Mouse (Mus musculus) left cerebral cortex, adult 18-20 months (tissue): ENCODE data around the gene Ly6g5c. TPM values are rescaled to one million over a fixed set of nuclear protein-coding genes. Genes with fewer than 3 reads are reported as not detected.

Source experiments
- DNase-seq, 2 experiments: peaks; one replicate each; pipeline ENCODE4 v3.0.0; 2021 to 2022; ENCODE audit warnings: low spot score in 2 of 2, mixed read lengths in 1 of 2
- long read RNA-seq, 2 experiments: library from polyadenylated mRNA; stranded (forward); transcript quantifications; one replicate each; pipeline ENCODE4 v2.0.0; 2021
- total RNA-seq, 2 experiments: library from RNA; stranded (reverse); gene quantifications; 2 replicates each; pipeline ENCODE4 v1.2.3; 2021

Gene Ly6g5c
- not detected for total RNA-seq
- long read RNA-seq, experiment 1 = 0 reads
- long read RNA-seq, experiment 2 = 0 reads

GRCm38 (mm10) chr17:35108097-35108496 is at the start of gene Ly6g5c:
Gene Ly6g5c, plus strand, starts transcription at chr17:35108279.
- no peak for DNase-seq

- no peak for DNase-seq
Measured at GRCm38 (mm10) chr17:35058316-35058715, 49.8 kb upstream of the Ly6g5c start.

GRCm38 (mm10) chr17:35058911-35059892 is 48.9 kb upstream of the Ly6g5c start, which contains the start of gene Ddah2:
Gene Ddah2, plus strand, starts transcription at chr17:35059035.
- peak; percentile 59 to 60 for DNase-seq

GRCm38 (mm10) chr17:35060071-35060470 is 48.0 kb upstream of the Ly6g5c start:
- DNase-seq = no peak

GRCm38 (mm10) chr17:35060737-35061297 is 47.3 kb upstream of the Ly6g5c start:
- no peak for DNase-seq

GRCm38 (mm10) chr17:35061299-35061698 is 46.8 kb upstream of the Ly6g5c start:
- DNase-seq = no peak

GRCm38 (mm10) chr17:35063466-35063865 is 44.6 kb upstream of the Ly6g5c start:
- DNase-seq = no peak

GRCm38 (mm10) chr17:35064378-35064877 is 43.7 kb upstream of the Ly6g5c start:
- no peak for DNase-seq

GRCm38 (mm10) chr17:35064951-35065947 is 42.8 kb upstream of the Ly6g5c start, which contains the start of gene Ly6g6c:
Gene Ly6g6c, plus strand, starts transcription at chr17:35065388.
- no peak for DNase-seq

- no peak for DNase-seq
Measured at GRCm38 (mm10) chr17:35066084-35066483, 42.0 kb upstream of the Ly6g5c start, which contains the start of gene Mpig6b. Gene Mpig6b, minus strand, starts transcription at chr17:35066184.

GRCm38 (mm10) chr17:35068213-35068914 is 39.7 kb upstream of the Ly6g5c start:
- peak in 1 of 2 experiments; percentile 41 for DNase-seq

- DNase-seq = no peak
Measured at GRCm38 (mm10) chr17:35070556-35071229, 37.4 kb upstream of the Ly6g5c start.

GRCm38 (mm10) chr17:35071454-35071853 is 36.6 kb upstream of the Ly6g5c start:
- no peak for DNase-seq

- DNase-seq = no peak
Measured at GRCm38 (mm10) chr17:35074097-35074496, 34.0 kb upstream of the Ly6g5c start.

GRCm38 (mm10) chr17:35076507-35077176 is 31.4 kb upstream of the Ly6g5c start, which contains the start of gene Ly6g6e:
Gene Ly6g6e, plus strand, starts transcription at chr17:35076902.
- no peak for DNase-seq

- no peak for DNase-seq
Measured at GRCm38 (mm10) chr17:35077285-35077684, 30.8 kb upstream of the Ly6g5c start.

- no peak for DNase-seq
Measured at GRCm38 (mm10) chr17:35077786-35078233, 30.3 kb upstream of the Ly6g5c start, which contains the start of gene Ly6g6d. Gene Ly6g6d, minus strand, starts transcription at chr17:35078065.

- DNase-seq = no peak
Measured at GRCm38 (mm10) chr17:35079778-35080177, 28.3 kb upstream of the Ly6g5c start.
